Mouse (Mus musculus) thymus, adult 2 months (tissue): Measurements from ENCODE around the gene Gda. TPM values are rescaled to one million over a fixed set of nuclear protein-coding genes. Genes with fewer than 3 reads are reported as not detected.
A peak's percentile ranks its signal among the peaks of the same experiment; 100 is the strongest.

Experiments
- DNase-seq: peaks from one replicate; pipeline ENCODE4 v3.0.0; 2021
- H3K27ac ChIP-seq: fragments of 200-500 bp; 2 replicates; pipeline ENCODE4 v1.5.1; 2012; ENCODE audit warnings: low read length, control low read depth; ENCODE audit not compliant: control insufficient read depth, insufficient read depth
- H3K27me3 ChIP-seq: fragments of 200-500 bp; 2 replicates; pipeline ENCODE4 v1.6.1; 2012; ENCODE audit warnings: mild to moderate bottlenecking, low read length, moderate library complexity, mixed read lengths; ENCODE audit not compliant: control insufficient read depth, insufficient read depth
- H3K36me3 ChIP-seq: fragments of 200-500 bp; 2 replicates; pipeline ENCODE4 v1.6.1; 2012; ENCODE audit warnings: mild to moderate bottlenecking, low read length, moderate library complexity; ENCODE audit not compliant: control insufficient read depth, insufficient read depth
- H3K4me1 ChIP-seq: fragments of 200-500 bp; replicated peaks from 2 replicates; pipeline ENCODE4 v1.6.1; 2012; ENCODE audit warnings: low read length; ENCODE audit not compliant: control insufficient read depth, insufficient read depth
- H3K4me3 ChIP-seq: fragments of 200-500 bp; 2 replicates; pipeline ENCODE4 v1.5.1; 2012; ENCODE audit warnings: mild to moderate bottlenecking, low read length, control low read depth, moderate library complexity; ENCODE audit not compliant: control insufficient read depth, insufficient read depth
- CTCF ChIP-seq: fragments of 200-500 bp; IDR thresholded peaks from 2 replicates; pipeline ENCODE4 v1.5.1; 2012; ENCODE audit warnings: mild to moderate bottlenecking, control low read depth, low read length, moderate library complexity, borderline replicate concordance; ENCODE audit not compliant: control insufficient read depth, poor library complexity, insufficient read depth; ENCODE audit errors: extremely low read depth
- POLR2A ChIP-seq: fragments of 200-500 bp; IDR thresholded peaks from 2 replicates; pipeline ENCODE4 v1.6.1; 2012; ENCODE audit warnings: mild to moderate bottlenecking, low read length, control low read depth, moderate library complexity; ENCODE audit not compliant: control insufficient read depth, poor library complexity, insufficient read depth; ENCODE audit errors: extremely low read depth
- WGBS: fragments of 180-500 bp; shearing (Covaris S2); methylation state at CpG from one replicate; pipeline ENCODE4 v1.1.7; 2018; 5-methylcytosine and 5-hydroxymethylcytosine counted together
- polyA plus RNA-seq: library from polyadenylated mRNA; depleted of rRNA; stranded (reverse); fragments of >200 nt; gene quantifications from 2 replicates; pipeline ENCODE4 v1.2.3, GENCODE M21; 2012; rRNA removed

Gene Gda
- 1.4 and 1.9 TPM in 2 replicates for polyA plus RNA-seq

GRCm38 (mm10) chr19:21473345-21473744 is at the start of gene Gda:
Gene Gda (minus strand): TSS chr19:21473445.
- H3K27ac ChIP-seq: no peak within 1 kb of the TSS
- 64% methylated on average over 2 of the region's 2 CpGs for WGBS

GRCm38 (mm10) chr19:21520280-21520679 is 47.0 kb upstream of the Gda start:
- Histone ChIP-seq H3K27ac (no peak overlapping the region), H3K4me1 (no peaks in the 10 kb centered on the region), H3K4me3 (no peak overlapping the region), H3K27me3 (no peaks in the 10 kb centered on the region), H3K36me3 (no peaks in the 10 kb centered on the region)
- DNase-seq: no peak
- 56% methylated on average over 2 of the region's 2 CpGs for WGBS
- no peak for TF ChIP-seq CTCF
- TF ChIP-seq POLR2A: no peak

More at GRCm38 (mm10) chr19:21473345-21473744, at the start of gene Gda:
- Histone ChIP-seq H3K36me3 (no peaks in the 10 kb centered on the region), H3K27me3 (no peaks in the 10 kb centered on the region; the same call in 1 of the 2 replicates), H3K4me3 (peak within 1 kb of the TSS; percentile 25), H3K4me1 (no peaks in the 10 kb centered on the region)
- TF ChIP-seq POLR2A (no peak), CTCF (no peak)
- DNase-seq: no peak

- Histone ChIP-seq H3K36me3 (no peaks in the 10 kb centered on the region), H3K4me1 (no peaks in the 10 kb centered on the region), H3K27me3 (no peaks in the 10 kb centered on the region), H3K4me3 (no peak overlapping the region), H3K27ac (no peak overlapping the region)
- TF ChIP-seq CTCF (no peak), POLR2A (no peak)
- WGBS: 65% methylated on average over 3 of the region's 3 CpGs
- peak; percentile 8 for DNase-seq
Measured at GRCm38 (mm10) chr19:21510116-21510515, 36.9 kb upstream of the Gda start.

GRCm38 (mm10) chr19:21507561-21508232 is 34.5 kb upstream of the Gda start:
- Histone ChIP-seq H3K4me1 (no peaks in the 10 kb centered on the region), H3K27ac (no peak overlapping the region), H3K4me3 (no peak overlapping the region), H3K27me3 (no peaks in the 10 kb centered on the region), H3K36me3 (no peaks in the 10 kb centered on the region)
- WGBS: 75% methylated on average over 7 of the region's 7 CpGs
- no peak for DNase-seq
- TF ChIP-seq POLR2A (no peak), CTCF (no peak)

GRCm38 (mm10) chr19:21507133-21507532 is 33.9 kb upstream of the Gda start:
- no peaks in the 10 kb centered on the region for H3K27me3 ChIP-seq
- H3K36me3 ChIP-seq: no peaks in the 10 kb centered on the region
- no peak for DNase-seq
- TF ChIP-seq CTCF (no peak), POLR2A (no peak)
- WGBS: 95% methylated on average over 2 of the region's 2 CpGs
- no peaks in the 10 kb centered on the region for H3K4me1 ChIP-seq
- H3K27ac ChIP-seq: no peak overlapping the region
- H3K4me3 ChIP-seq: no peak overlapping the region

- Histone ChIP-seq H3K4me1 (no peaks in the 10 kb centered on the region), H3K27ac (no peak overlapping the region), H3K4me3 (no peak overlapping the region), H3K36me3 (no peaks in the 10 kb centered on the region), H3K27me3 (no peaks in the 10 kb centered on the region)
- WGBS: 88% methylated on average over 2 of the region's 2 CpGs
- TF ChIP-seq CTCF: no peak
- no peak for TF ChIP-seq POLR2A
- no peak for DNase-seq
Measured at GRCm38 (mm10) chr19:21504716-21505115, 31.5 kb upstream of the Gda start.

GRCm38 (mm10) chr19:21499394-21499983 is 26.2 kb upstream of the Gda start:
- Histone ChIP-seq H3K36me3 (no peaks in the 10 kb centered on the region), H3K27me3 (no peaks in the 10 kb centered on the region), H3K4me3 (no peak overlapping the region), H3K27ac (no peak overlapping the region), H3K4me1 (no peaks in the 10 kb centered on the region)
- WGBS: 91% methylated on average over 2 of the region's 2 CpGs
- no peak for DNase-seq
- TF ChIP-seq POLR2A (no peak), CTCF (no peak)

GRCm38 (mm10) chr19:21495817-21496216 is 22.6 kb upstream of the Gda start:
- Histone ChIP-seq H3K27ac (no peak overlapping the region), H3K4me3 (no peak overlapping the region), H3K4me1 (no peaks in the 10 kb centered on the region), H3K36me3 (no peaks in the 10 kb centered on the region), H3K27me3 (no peaks in the 10 kb centered on the region)
- 42% methylated on average over 4 of the region's 4 CpGs for WGBS
- no peak for DNase-seq
- no peak for TF ChIP-seq CTCF
- TF ChIP-seq POLR2A: no peak
